In genomic region chr15:95280986-95281385, GRCm38 (mm10) we compare ENCODE assay signal across 20 mouse cellular contexts.
"Had no signal": no experiment of that assay in that cellular context is flagged by ENCODE, and none has a peak within 500 bp of the region (broad histone marks: within the 10 kb centered on the region; RNA-seq: fewer than 3 reads in every experiment).

No protein-coding gene starts in this region.

- H3K4me2 ChIP-seq: limb, embryonic 13.5 days; liver, embryonic 13.5 days; midbrain, embryonic 13.5 days; neural tube, embryonic 13.5 days; stomach, embryonic 15.5 days had no signal

- H3K4me3 ChIP-seq: limb, embryonic 10.5 days; limb, embryonic 13.5 days; liver, embryonic 13.5 days; megakaryocyte, embryonic 14.5 days; midbrain, embryonic 10.5 days; midbrain, embryonic 13.5 days; myocyte; neural tube, embryonic 13.5 days; stomach, embryonic 15.5 days had no signal

- H3K36me3 ChIP-seq: limb, embryonic 10.5 days; limb, embryonic 13.5 days; liver, embryonic 13.5 days; midbrain, embryonic 10.5 days; midbrain, embryonic 13.5 days; neural tube, embryonic 13.5 days; stomach, embryonic 15.5 days had no signal

- H3K9me3 ChIP-seq: limb, embryonic 10.5 days; limb, embryonic 13.5 days; midbrain, embryonic 10.5 days; midbrain, embryonic 13.5 days; neural tube, embryonic 13.5 days; stomach, embryonic 15.5 days had no signal

- DNase-seq: kidney, adult 2 months; kidney, postnatal 36 days; liver; liver, embryonic 13.5 days; lung, adult 2 months; retina, postnatal 1 day; right cerebral cortex, postnatal 25 days; spleen, adult 18-20 months; thymus, adult 18-20 months; thymus, postnatal 36 days had no signal

- H3K27me3 ChIP-seq: limb, embryonic 13.5 days; liver, embryonic 13.5 days; megakaryocyte, embryonic 14.5 days; midbrain, embryonic 13.5 days; neural tube, embryonic 13.5 days; stomach, embryonic 15.5 days had no signal

- H3K9ac ChIP-seq: limb, embryonic 13.5 days; liver, embryonic 13.5 days; midbrain, embryonic 13.5 days; neural tube, embryonic 13.5 days; stomach, embryonic 15.5 days had no signal

- H3K4me1 ChIP-seq: liver, embryonic 13.5 days; megakaryocyte, embryonic 14.5 days; stomach, embryonic 15.5 days had no signal

- H3K27ac ChIP-seq: limb, embryonic 10.5 days; limb, embryonic 13.5 days; liver, embryonic 13.5 days; midbrain, embryonic 10.5 days; midbrain, embryonic 13.5 days; neural tube, embryonic 13.5 days; stomach, embryonic 15.5 days had no signal

- ATAC-seq: intestine, postnatal 0 days; midbrain, embryonic 13.5 days; midbrain, embryonic 16.5 days had no signal
